Mouse (Mus musculus): Measurements from ENCODE around the gene Tenm2.
A peak's percentile ranks its signal among the peaks of the same experiment; 100 is the strongest.

The Tenm2 gene

GRCm38 (mm10) chr11:36560785-36561548 lies 674.8 kb downstream of the Tenm2 start:
- DNase-seq = no peak

- DNase-seq = peak; percentile 87
These were observed 678.4 kb downstream of the Tenm2 start for GRCm38 (mm10) chr11:36557316-36557715.

- DNase-seq = no peak
These were observed 682.5 kb downstream of the Tenm2 start for GRCm38 (mm10) chr11:36553286-36553685.

DNA sequence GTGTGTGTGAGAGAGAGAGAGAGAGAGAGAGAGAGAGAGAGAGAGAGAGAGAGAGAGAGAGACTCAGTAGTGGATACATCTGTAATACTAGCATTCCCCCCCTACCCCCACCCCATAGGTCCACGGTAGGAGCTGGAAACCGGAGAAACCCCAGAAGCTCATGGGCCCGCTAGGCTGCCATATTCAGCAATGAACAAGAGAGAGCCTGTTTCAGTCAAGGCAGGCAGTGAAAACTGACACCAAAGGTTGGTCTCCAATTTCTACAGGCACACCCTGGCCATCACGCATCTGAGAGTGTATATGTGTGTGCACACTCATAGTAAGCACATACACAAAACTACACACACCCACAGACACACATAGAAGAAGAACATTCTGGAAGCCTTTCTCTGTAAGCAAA lies 685.1 kb downstream of the Tenm2 start:
- DNase-seq = no peak

GRCm38 (mm10) chr11:36549398-36550139 lies 686.2 kb downstream of the Tenm2 start:
- DNase-seq = no peak

- no peak for DNase-seq
These were observed 687.6 kb downstream of the Tenm2 start for GRCm38 (mm10) chr11:36548139-36548538.

- DNase-seq = no peak
These were observed 697.6 kb downstream of the Tenm2 start for GRCm38 (mm10) chr11:36538144-36538543.

GRCm38 (mm10) chr11:36537573-36538133 lies 698.1 kb downstream of the Tenm2 start:
- no peak for DNase-seq

DNA sequence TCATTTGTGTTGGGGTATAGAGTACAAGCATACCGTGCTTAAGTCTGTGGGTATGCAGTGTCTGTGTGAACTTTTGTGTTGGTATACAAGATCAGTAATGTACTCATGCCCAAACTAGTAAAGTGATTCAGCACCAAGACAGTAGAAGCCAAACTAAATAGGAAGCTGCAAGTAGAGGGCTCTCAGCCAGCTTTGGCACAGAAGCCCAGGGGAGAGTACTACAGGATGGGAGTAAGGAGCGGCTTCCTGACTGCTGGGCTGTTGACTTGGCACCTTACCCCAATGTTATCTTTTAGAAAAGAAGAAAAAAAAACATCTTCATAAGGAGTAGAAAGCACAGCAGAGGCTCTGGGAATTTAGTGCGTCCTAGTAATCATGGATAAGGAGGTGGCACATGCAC lies 700.2 kb downstream of the Tenm2 start:
- no peak for DNase-seq

- DNase-seq = no peak
These were observed 704.1 kb downstream of the Tenm2 start for GRCm38 (mm10) chr11:36531614-36532013.

DNA sequence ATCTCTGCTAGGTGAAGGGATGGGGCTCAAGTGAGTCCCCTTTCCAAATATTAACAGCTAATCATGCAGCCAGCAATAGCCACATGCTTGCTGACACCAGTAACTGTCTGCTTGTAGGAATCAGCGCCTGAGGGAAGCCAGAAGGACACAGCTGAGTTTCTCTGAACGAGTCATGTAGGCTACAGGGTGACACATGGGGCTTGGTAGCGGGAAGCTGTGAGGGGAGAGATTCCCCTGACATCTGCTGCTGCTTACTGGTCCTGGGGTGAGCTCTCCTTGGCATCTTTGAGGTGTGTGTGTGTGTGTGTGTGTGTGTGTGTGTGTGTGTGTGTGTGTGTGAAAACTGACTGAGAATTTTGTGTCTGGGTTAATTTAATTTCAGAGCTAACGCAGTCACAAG lies 708.3 kb downstream of the Tenm2 start:
- no peak for DNase-seq

DNA sequence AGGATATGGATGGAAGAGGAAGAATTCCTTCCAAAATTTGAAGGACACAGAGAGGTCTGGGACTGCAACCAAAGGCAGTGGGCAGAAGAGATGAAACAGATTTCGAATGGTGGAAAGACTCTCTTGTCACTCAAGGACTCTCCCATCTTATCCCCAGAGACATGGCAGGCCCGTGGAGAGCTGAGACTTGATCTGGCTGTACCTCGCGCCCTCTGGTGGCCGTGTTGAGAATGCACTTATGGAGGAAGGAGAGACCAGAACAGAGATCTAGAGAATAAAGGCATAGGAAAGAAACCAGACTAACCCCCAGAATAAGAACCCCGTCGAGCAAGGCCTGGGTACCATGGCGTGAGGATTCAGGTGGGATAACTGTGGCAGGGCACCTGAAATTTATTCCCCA lies 709.4 kb downstream of the Tenm2 start:
- DNase-seq = peak; percentile 71

GRCm38 (mm10) chr11:36512468-36512867 lies 723.3 kb downstream of the Tenm2 start:
- DNase-seq = no peak

DNA sequence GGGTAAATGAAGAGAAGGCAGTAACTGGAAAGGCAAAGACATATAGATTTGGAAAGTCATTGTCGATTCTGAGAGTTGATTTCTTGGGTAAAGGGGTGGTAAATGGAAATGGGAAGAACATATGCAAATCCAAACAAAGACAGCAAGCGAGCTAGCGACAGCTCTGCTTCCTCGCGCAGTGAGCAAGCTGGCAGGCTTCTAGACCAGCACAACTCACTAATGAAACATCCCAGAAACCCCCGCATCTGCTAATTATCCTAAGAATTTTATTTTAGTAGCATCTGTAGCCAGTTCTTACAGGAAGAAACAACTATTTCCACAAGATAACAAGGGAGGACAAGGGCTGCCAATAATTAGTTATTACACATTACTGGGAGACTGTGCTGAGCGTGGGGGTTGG lies 727.5 kb downstream of the Tenm2 start:
- no peak for DNase-seq

DNA sequence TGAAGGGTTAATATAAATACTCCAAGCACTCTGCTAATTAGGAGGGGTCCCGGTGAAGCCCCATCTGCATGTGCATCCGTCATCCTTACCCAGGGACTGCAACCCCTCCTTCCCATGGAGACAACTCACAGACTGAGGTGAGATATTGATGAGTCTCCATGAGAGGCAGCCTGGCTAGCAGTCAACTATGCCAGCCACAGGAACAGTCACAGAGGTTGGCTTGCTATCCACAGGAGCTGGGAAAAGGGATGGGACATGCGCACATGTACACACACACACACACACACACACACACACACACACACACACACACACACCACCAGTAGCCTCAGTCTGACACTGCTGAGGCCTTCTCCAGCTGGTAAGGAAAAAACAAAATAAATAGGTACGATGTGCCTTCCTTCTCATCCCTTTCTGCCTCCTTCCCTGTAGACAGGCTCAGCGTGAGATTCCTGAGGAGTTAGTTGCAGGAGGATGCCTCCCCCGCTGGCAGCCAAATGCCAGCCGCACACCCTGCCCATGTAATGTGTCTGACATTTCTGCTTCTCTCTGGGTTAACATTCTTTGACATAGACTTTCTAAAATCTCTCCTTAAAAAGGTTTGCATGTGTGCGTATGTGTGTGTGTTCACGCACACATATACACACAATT lies 740.7 kb downstream of the Tenm2 start:
- DNase-seq = peak; percentile 31

DNA sequence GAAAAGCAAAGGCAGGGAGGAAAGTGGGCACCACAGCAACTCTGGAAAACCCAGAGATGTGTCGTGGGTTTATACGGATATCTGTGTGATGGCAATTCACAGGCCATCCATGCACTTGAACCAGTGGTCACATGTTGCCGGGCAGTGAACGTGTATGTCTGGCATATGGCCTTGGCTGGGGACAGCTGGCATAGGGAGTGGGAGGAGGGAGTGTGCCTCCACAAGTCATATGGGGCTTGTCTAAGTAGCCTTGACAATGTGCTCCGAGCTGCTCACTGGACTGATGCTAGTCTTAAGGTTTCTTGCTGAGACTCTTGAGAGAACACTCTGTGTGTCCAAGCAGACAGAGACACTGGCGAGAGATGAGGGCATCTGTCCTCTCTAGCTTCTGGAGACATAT lies 743.5 kb downstream of the Tenm2 start:
- no peak for DNase-seq

GRCm38 (mm10) chr11:36490085-36490484 lies 745.7 kb downstream of the Tenm2 start:
- DNase-seq = no peak

- no peak for DNase-seq
These were observed 747.1 kb downstream of the Tenm2 start for GRCm38 (mm10) chr11:36488666-36489065.

DNA sequence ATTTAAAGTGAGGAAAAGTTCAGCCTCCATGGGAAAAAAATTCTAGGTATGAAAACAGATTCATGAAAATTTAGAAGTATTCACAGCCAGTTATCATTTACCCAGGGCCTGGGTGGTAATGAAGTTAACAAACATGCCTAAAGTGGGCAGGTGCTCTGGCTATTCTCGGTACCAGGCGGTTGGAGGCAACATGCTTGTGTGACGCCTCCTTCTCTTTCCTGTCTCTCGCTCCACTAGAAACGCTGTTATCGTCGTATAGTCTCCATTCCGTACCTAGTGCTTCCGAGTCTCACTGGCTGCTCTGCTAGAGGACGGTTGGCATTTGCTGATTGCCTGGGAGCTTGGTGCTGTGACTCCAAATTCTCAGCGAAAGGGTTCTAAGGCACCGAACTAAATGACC lies 749.7 kb downstream of the Tenm2 start:
- DNase-seq = no peak

- no peak for DNase-seq
These were observed 751.2 kb downstream of the Tenm2 start for GRCm38 (mm10) chr11:36484466-36485069.

- DNase-seq = no peak
These were observed 753.6 kb downstream of the Tenm2 start for GRCm38 (mm10) chr11:36482136-36482535.

DNA sequence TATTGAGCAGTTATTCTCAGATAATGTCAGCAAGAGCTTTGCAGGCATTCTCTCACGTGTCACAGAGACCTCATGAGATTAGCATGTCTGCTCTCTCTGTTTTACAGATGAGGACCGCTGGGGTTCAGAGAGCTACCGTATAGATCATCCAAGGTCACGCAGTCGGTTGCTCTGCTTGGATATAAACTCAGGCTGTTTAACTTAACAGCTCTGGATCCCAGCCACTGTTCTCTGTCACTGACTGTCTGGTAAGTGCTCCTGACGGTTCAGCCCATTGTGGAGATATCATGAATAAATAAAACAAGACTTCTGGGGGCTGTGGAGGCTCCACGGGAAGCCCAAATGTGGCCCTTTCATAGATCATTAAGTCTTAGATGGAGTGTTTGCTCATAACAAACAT lies 754.2 kb downstream of the Tenm2 start:
- no peak for DNase-seq

DNA sequence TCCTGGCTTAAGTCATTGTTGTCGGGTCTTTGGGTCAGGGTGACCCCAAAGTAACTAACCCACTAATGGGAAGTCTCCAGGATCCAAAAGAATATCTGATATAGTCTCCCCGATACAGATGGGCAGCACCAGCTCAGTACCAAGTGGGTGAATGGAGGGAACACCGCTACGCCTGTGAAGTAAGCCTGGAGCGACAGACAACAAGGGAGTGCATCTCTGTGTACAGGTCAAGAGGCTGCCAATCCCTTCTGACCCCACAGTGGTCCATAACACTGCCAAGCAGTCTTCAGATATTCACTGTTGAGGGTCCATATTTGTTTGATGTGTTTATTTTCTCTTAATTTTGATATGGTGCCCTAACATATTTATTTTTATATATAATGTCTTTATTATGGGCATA lies 754.7 kb downstream of the Tenm2 start:
- no peak for DNase-seq
